Mouse (Mus musculus): ENCODE measurements around the gene Hvcn1.

The Hvcn1 gene

GRCm38 (mm10) chr5:122263933-122264905, 57.6 kb downstream of the Hvcn1 start, which contains the start of gene Tctn1:
Tctn1 (minus strand) TSS chr5:122264460.
- CTCF ChIA-PET: interaction anchor here (0.5 to 1.3 kb wide), 7 partner anchors 10 to 115 kb away, joined by 3 to 4 read pairs (median 3); no protein-coding TSS in a partner anchor

- CTCF ChIA-PET: interaction anchor here (0.5 kb wide), 1 partner anchor 100 kb away, joined by 3 read pairs; no protein-coding TSS in a partner anchor
Measured at GRCm38 (mm10) chr5:122265187-122265586, 58.6 kb downstream of the Hvcn1 start.

- CTCF ChIA-PET: no interaction called here
Measured at GRCm38 (mm10) chr5:122265942-122266341, 59.3 kb downstream of the Hvcn1 start.

DNA sequence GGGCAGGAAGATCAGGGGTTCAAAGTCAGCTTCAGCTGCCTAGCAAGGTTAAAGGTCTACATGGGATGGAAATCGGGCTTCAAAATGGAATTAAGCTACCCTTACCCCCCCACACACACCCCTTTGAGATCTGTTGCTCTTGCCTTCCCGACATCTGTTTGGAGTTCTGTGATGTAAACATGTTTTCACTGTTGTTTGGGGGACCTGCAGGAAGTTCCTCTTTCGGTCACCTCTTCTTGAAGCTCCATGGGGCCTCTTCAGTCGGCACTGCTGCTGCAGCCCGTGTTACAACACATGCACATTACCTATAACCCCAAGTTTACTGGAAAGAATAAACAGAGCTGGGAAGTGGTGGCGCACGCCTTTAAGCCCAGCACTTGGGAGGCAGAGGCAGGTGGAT, 60.5 kb downstream of the Hvcn1 start:
- CTCF ChIA-PET: interaction anchor here (0.5 to 0.6 kb wide), 2 partner anchors 12 to 16 kb away, joined by 4 to 5 read pairs; no protein-coding TSS in a partner anchor

- CTCF ChIA-PET: no interaction called here
Measured at GRCm38 (mm10) chr5:122267899-122268298, 61.3 kb downstream of the Hvcn1 start.

DNA sequence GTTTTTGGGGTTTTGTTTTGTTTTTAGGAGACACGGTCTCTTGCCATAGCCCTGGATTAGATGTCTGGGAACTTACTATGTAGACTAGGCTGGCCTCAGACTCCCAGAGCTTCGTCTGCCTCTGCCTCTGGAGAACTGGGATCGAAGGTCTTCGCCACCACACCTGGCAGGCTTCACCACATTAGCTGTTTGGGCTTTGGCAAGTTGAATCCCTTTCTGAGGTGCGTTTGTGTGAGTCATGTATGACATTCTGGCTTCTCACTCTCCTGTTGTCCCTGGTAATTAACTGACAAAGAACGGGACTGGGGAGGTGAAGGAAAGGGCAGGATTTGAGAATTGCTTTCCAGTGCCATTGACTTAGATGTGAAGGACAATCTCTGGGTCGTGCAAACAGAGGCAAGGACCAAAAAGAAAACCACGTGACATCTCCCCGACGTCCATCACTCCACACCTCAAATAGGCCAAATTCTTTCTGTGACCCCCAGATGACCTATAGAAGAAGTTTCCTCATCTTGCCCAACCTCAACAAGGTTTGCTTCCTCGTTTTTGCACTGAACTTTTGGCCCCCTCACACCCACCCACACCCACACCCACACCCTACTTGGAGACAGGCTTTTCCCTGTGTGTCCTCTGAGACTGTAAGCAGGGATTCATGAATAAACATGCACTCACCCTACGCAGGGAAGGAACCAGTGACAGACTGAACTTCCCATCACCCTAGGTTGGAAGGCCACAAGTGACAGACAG, 62.4 kb downstream of the Hvcn1 start:
- CTCF ChIA-PET: no interaction called here

GRCm38 (mm10) chr5:122272821-122273220, 66.2 kb downstream of the Hvcn1 start:
- CTCF ChIA-PET: interaction anchor here (1.1 to 1.2 kb wide), 2 partner anchors 13 to 141 kb away, joined by 3 to 6 read pairs; no protein-coding TSS in a partner anchor

- CTCF ChIA-PET: interaction anchor here (0.8 to 1.1 kb wide), 2 partner anchors 11 to 107 kb away, joined by 3 to 4 read pairs; no protein-coding TSS in a partner anchor
Measured at GRCm38 (mm10) chr5:122274785-122275184, 68.2 kb downstream of the Hvcn1 start.

GRCm38 (mm10) chr5:122278946-122279345, 72.3 kb downstream of the Hvcn1 start:
- CTCF ChIA-PET: interaction anchor here (0.7 kb wide), 1 partner anchor 12 kb away, joined by 4 read pairs; no protein-coding TSS in a partner anchor

GRCm38 (mm10) chr5:122279799-122280421, 73.3 kb downstream of the Hvcn1 start:
- CTCF ChIA-PET: interaction anchor here (0.5 to 0.7 kb wide), 2 partner anchors 90 to 126 kb away, joined by 3 to 4 read pairs; no protein-coding TSS in a partner anchor

DNA sequence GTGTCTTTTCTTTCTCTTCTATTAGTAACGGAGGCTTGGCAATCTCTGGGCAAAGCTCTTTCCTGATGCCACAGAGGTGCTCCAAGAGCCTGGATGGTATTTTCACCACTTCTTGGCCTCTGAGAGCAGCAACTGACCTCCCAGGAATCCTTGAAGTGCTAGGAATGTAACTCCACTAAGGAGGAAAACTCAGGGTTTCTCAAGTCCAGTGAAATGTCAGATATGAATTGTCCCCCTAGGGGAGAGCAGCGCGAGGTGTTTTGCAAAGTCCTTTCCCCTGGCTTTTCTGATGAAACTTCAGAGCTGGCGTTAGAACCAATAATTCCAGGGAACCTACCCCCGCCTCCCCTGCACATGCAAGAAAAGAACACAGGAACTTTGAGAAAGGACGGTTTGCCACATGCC, 73.8 kb downstream of the Hvcn1 start:
- CTCF ChIA-PET: interaction anchor here (0.5 to 0.7 kb wide), 2 partner anchors 91 to 127 kb away, joined by 3 to 4 read pairs; no protein-coding TSS in a partner anchor

DNA sequence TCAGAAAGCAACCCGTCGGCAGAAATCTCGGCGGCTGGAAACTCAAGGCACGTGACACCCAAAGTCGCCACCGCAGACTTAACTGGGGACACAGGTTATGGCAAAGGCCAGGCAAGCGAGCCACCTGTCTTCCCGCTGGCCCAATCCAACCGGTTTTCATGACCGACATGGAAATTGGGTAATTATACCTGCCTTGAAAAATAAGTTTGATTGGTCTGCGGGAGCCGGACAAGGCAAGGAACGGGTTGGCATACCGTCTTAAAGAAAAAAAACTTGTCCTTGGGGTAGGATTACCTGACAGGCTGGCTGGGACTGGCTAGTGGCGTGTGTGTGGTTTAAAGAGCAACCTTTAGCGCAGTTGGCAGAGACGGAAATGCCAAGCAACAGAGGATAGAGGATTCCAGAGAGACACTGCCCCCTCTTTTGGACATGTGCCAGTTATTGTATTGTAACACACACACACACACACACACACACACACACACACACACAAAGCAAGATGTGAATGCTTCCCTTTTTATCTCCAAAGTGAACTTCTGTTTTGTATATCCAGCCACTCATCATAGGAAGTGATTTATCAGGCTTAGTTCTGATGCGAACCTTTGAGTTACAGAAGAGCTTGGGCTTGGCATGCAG, 74.3 kb downstream of the Hvcn1 start:
- CTCF ChIA-PET: no interaction called here

DNA sequence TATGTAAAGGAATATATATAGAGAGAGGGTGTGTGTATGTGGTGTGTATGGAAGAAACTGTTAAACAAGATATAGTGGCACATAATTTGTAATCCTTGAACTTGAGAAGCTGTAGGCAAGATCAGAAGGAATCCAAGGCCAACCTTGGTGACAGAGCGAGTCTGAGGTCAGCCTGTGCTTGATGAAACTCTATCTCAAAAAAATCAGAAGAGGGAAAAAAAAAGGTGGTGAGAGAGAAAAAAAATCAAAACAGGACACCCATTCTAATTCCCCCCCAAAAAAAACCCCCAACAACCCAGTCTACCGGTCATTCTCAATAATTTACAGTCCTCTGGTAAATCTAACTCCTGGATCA, 77.2 kb downstream of the Hvcn1 start:
- CTCF ChIA-PET: interaction anchor here (0.7 kb wide), 1 partner anchor 17 kb away, joined by 5 read pairs; no protein-coding TSS in a partner anchor

DNA sequence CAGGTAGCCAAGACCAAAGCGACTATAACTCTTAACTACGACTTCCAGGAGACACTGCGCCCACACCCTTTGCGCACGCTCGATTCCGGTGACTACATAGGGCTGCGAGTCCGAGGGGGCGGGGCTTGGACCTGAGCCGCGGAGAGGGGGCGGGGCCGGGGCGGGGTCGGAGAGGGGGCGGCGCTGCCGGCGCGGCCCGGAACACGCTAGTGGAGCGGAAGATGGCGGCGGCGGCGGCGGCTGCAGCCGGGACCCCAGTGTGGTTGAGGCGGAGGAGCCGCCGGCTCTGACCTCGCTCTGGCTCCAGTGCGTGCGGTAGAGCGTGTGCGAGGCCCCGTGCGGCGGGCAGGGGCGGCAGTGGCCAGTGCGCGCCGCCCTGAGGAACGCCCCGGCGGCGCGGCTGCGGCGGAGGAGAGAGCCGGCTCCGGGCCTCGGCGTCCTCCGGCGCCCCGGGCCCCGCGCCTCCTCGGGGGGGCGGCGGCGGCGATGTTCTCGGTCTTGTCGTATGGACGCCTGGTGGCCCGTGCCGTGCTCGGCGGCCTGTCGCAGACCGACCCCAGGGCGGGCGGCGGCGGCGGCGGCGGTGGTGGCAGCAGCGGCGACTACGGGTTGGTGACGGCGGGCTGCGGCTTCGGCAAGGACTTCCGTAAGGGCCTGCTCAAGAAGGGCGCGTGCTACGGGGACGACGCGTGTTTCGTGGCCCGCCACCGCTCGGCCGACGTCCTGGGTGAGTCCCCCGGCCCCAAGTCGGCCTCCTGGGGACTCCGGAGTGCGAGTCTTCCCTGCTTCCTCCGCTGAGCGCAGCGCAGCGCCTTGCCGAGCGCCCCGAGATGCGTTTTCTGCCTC, 77.8 kb downstream of the Hvcn1 start, which contains the start of gene Pptc7:
Gene Pptc7, plus strand, starts transcription at position 183 of the 846 bp plus-strand sequence.
- CTCF ChIA-PET: no interaction called here

DNA sequence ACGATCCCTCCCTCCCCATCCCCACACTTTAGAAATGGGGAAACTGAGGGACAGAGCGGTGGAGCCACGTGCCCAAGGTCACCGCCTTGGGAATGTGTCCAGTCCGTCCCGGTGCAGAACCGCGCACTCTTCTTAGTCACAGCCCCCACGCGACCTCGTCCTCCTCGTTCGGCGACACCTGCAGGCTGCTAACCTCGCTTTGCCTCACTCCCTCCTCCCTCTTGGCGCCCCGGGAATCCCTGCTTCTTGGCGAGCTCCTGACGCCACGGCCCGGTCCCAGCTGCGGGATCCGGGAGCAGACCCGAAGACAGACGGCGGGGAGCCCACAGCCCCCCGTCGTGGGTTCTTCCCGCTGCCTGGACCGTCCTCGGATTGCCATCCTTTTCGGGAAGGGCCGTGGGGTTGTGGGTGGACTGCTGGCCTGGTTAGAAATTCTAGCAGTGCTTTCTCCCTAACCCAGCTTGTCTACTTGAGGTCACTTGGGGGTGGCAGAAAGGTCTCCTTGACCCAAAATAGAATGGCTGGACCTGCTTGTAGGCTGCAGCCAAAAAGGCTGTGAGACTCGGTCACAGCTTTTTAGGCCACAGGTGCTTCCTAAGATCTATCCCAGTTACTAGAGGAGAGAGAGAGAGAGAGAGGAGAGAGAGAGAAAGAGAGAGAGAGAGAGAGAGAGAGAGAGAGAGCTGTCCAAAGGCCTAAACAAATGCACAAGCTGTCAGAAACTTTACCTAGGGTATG, 78.6 kb downstream of the Hvcn1 start:
- CTCF ChIA-PET: interaction anchor here (1.2 to 1.3 kb wide), 2 partner anchors 12 to 25 kb away, joined by 6 to 7 read pairs; no protein-coding TSS in a partner anchor

DNA sequence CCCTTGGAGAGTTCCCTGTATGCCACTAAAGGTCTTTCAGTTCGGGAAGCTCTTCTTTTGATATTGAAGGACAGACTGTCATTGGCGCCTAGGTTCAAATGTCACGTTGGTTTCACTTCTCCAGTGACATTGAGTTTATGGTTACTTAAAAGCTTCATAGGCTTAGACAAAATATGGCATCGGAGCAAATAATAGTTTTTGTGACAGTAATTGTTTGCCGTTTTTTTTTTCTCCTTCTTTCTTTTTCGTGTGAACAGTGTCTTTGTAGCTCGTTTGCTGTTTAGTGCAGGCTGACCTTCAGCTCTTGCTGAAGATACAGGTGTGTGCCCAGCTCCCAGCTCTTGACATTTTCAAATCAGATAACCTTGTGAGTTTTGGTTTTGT, 79.2 kb downstream of the Hvcn1 start:
- CTCF ChIA-PET: interaction anchor here (1.2 to 1.3 kb wide), 2 partner anchors 13 to 24 kb away, joined by 6 to 7 read pairs; no protein-coding TSS in a partner anchor

- CTCF ChIA-PET: interaction anchor here (0.6 to 1.3 kb wide), 3 partner anchors 13 to 194 kb away, joined by 3 to 7 read pairs (median 6); no protein-coding TSS in a partner anchor
Measured at GRCm38 (mm10) chr5:122286191-122286590, 79.6 kb downstream of the Hvcn1 start.

- CTCF ChIA-PET: no interaction called here
Measured at GRCm38 (mm10) chr5:122287026-122287425, 80.4 kb downstream of the Hvcn1 start.
